Mouse (Mus musculus) hindbrain, embryonic 10.5 days (tissue): ENCODE data around the gene Actr6. TPM values are rescaled to one million over a fixed set of nuclear protein-coding genes. Genes with fewer than 3 reads are reported as not detected.
"Not testable (repeated sequence)": the region's sequence is repeated elsewhere in the genome, so short reads cannot be mapped to it uniquely, and the experiment has no call there.

ENCODE experiments used
- DNase-seq: peaks from one replicate; pipeline ENCODE4 v3.0.0-alpha.2; 2017; ENCODE audit warnings: low spot score
- H3K27ac ChIP-seq: fragments of 300-500 bp; sonication (generic); 2 replicates; pipeline ENCODE4 v1.5.1; 2016; ENCODE audit warnings: mild to moderate bottlenecking, moderate library complexity
- H3K27me3 ChIP-seq: fragments of 300-500 bp; sonication (generic); 2 replicates; pipeline ENCODE4 v1.6.1; 2016; ENCODE audit warnings: mild to moderate bottlenecking; ENCODE audit not compliant: poor library complexity, insufficient read depth, severe bottlenecking
- H3K36me3 ChIP-seq: fragments of 300-500 bp; sonication (generic); 2 replicates; pipeline ENCODE4 v1.6.1; 2016; ENCODE audit warnings: mild to moderate bottlenecking, moderate library complexity
- H3K4me1 ChIP-seq: fragments of 300-500 bp; sonication (generic); replicated peaks from 2 replicates; pipeline ENCODE4 v1.6.1; 2016; ENCODE audit warnings: mild to moderate bottlenecking
- H3K4me3 ChIP-seq: fragments of 300-500 bp; sonication (generic); 2 replicates; pipeline ENCODE4 v1.5.1; 2016; ENCODE audit warnings: mild to moderate bottlenecking, moderate library complexity
- H3K9me3 ChIP-seq: fragments of 300-500 bp; sonication (generic); 2 replicates; pipeline ENCODE4 v1.6.1; 2016; ENCODE audit warnings: mild to moderate bottlenecking, moderate library complexity
- WGBS: fragments of 180-500 bp; shearing (Covaris S2); methylation state at CpG from one replicate; pipeline ENCODE4 v1.1.7; 2016; 5-methylcytosine and 5-hydroxymethylcytosine counted together
- polyA plus RNA-seq: library from polyadenylated mRNA; unstranded; fragments of >200 nt; fragmentation: Nextera tagmentation; extraction: Ambion mirVana; gene quantifications from 2 replicates; pipeline ENCODE4 v1.2.1, GENCODE M21; 2016

Gene Actr6
- polyA plus RNA-seq, 1 experiment from 2014 or later, result 36.3 TPM

- Histone ChIP-seq H3K4me1 (no peaks in the 10 kb centered on the region), H3K4me3 (no peak overlapping the region), H3K27ac (no peak overlapping the region), H3K36me3 (peaks cover 74% of the 10 kb centered on the region), H3K27me3 (no peaks in the 10 kb centered on the region), H3K9me3 (no peaks in the 10 kb centered on the region)
- DNase-seq, result no peak
- 89% methylated on average over 14 of the region's 14 CpGs for WGBS
Measured at GRCm38 (mm10) chr10:89722247-89723195, 9.6 kb downstream of the Actr6 start.

- H3K4me3 ChIP-seq, result no peak overlapping the region
- DNase-seq, result no peak
- WGBS, result 96% methylated on average over 3 of the region's 3 CpGs
- H3K36me3 ChIP-seq, result peaks cover 68% of the 10 kb centered on the region
- H3K27ac ChIP-seq, result no peak overlapping the region
- no peaks in the 10 kb centered on the region for H3K9me3 ChIP-seq
- H3K4me1 ChIP-seq, result no peaks in the 10 kb centered on the region
- H3K27me3 ChIP-seq, result no peaks in the 10 kb centered on the region
Measured at GRCm38 (mm10) chr10:89720796-89721195, 11.3 kb downstream of the Actr6 start.

GRCm38 (mm10) chr10:89720252-89720651 is 11.8 kb downstream of the Actr6 start:
- Histone ChIP-seq H3K9me3 (no peaks in the 10 kb centered on the region), H3K36me3 (peaks cover 68% of the 10 kb centered on the region), H3K4me1 (no peaks in the 10 kb centered on the region), H3K4me3 (no peak overlapping the region), H3K27me3 (no peaks in the 10 kb centered on the region), H3K27ac (no peak overlapping the region)
- DNase-seq, result no peak

GRCm38 (mm10) chr10:89714910-89715309 is 17.2 kb downstream of the Actr6 start:
- 93% methylated on average over 10 of the region's 10 CpGs for WGBS
- H3K4me3 ChIP-seq, result no peak overlapping the region
- no peak overlapping the region for H3K27ac ChIP-seq
- no peaks in the 10 kb centered on the region for H3K9me3 ChIP-seq
- no peak for DNase-seq
- H3K36me3 ChIP-seq, result peaks cover 73% of the 10 kb centered on the region
- H3K4me1 ChIP-seq, result no peaks in the 10 kb centered on the region
- no peaks in the 10 kb centered on the region for H3K27me3 ChIP-seq

GRCm38 (mm10) chr10:89708720-89709119 is 23.4 kb downstream of the Actr6 start:
- H3K36me3 ChIP-seq, result peaks cover 31% of the 10 kb centered on the region
- WGBS, result 34% methylated on average over 10 of the region's 10 CpGs
- H3K4me1 ChIP-seq, result peaks cover 9% of the 10 kb centered on the region
- DNase-seq, result peak; percentile 15
- no peaks in the 10 kb centered on the region for H3K27me3 ChIP-seq
- no peaks in the 10 kb centered on the region for H3K9me3 ChIP-seq
- H3K4me3 ChIP-seq, result peak overlapping the region; percentile 21; the same call in 1 of the 2 replicates
- no peak overlapping the region for H3K27ac ChIP-seq

- Histone ChIP-seq H3K4me1 (peaks cover 9% of the 10 kb centered on the region), H3K4me3 (no peak overlapping the region), H3K9me3 (no peaks in the 10 kb centered on the region), H3K36me3 (peaks cover 17% of the 10 kb centered on the region), H3K27me3 (no peaks in the 10 kb centered on the region), H3K27ac (no peak overlapping the region)
- no peak for DNase-seq
- WGBS, result 81% methylated on average over 3 of the region's 3 CpGs
Measured at GRCm38 (mm10) chr10:89707397-89707796, 24.7 kb downstream of the Actr6 start.

- Histone ChIP-seq H3K36me3 (no peaks in the 10 kb centered on the region), H3K27ac (no peak overlapping the region), H3K4me3 (no peak overlapping the region), H3K9me3 (no peaks in the 10 kb centered on the region), H3K4me1 (no peaks in the 10 kb centered on the region), H3K27me3 (no peaks in the 10 kb centered on the region)
- WGBS, result 46% methylated on average over 5 of the region's 5 CpGs
- no peak for DNase-seq
Measured at GRCm38 (mm10) chr10:89703042-89703441, 29.1 kb downstream of the Actr6 start.

- H3K9me3 ChIP-seq, result no peaks in the 10 kb centered on the region
- no peaks in the 10 kb centered on the region for H3K36me3 ChIP-seq
- no peak for DNase-seq
- no peaks in the 10 kb centered on the region for H3K4me1 ChIP-seq
- H3K27ac ChIP-seq, result no peak overlapping the region
- no peaks in the 10 kb centered on the region for H3K27me3 ChIP-seq
- no peak overlapping the region for H3K4me3 ChIP-seq
- 90% methylated on average over 3 of the region's 3 CpGs for WGBS
Measured at GRCm38 (mm10) chr10:89697956-89698355, 34.1 kb downstream of the Actr6 start.

- not testable (repeated sequence) for H3K4me3 ChIP-seq, H3K4me1 ChIP-seq, DNase-seq, H3K36me3 ChIP-seq, H3K9me3 ChIP-seq, H3K27me3 ChIP-seq, H3K27ac ChIP-seq
- WGBS, result 72% methylated on average over 2 of the region's 2 CpGs
Measured at GRCm38 (mm10) chr10:89696270-89696669, 35.8 kb downstream of the Actr6 start.

GRCm38 (mm10) chr10:89695194-89695911 is 36.7 kb downstream of the Actr6 start:
- no peak for DNase-seq

GRCm38 (mm10) chr10:89690021-89690420 is 42.1 kb downstream of the Actr6 start:
- H3K4me1 ChIP-seq, result peaks cover 15% of the 10 kb centered on the region
- H3K36me3 ChIP-seq, result no peaks in the 10 kb centered on the region
- no peak overlapping the region for H3K27ac ChIP-seq
- 69% methylated on average over 8 of the region's 8 CpGs for WGBS
- DNase-seq, result no peak
- no peaks in the 10 kb centered on the region for H3K9me3 ChIP-seq
- H3K4me3 ChIP-seq, result no peak overlapping the region
- no peaks in the 10 kb centered on the region for H3K27me3 ChIP-seq

More at GRCm38 (mm10) chr10:89695194-89695911, 36.7 kb downstream of the Actr6 start:
- WGBS, result 87% methylated on average over 20 of the region's 20 CpGs
- Histone ChIP-seq H3K36me3 (no peaks in the 10 kb centered on the region), H3K9me3 (no peaks in the 10 kb centered on the region), H3K4me3 (no peak overlapping the region), H3K4me1 (no peaks in the 10 kb centered on the region), H3K27me3 (no peaks in the 10 kb centered on the region), H3K27ac (no peak overlapping the region)

GRCm38 (mm10) chr10:89687455-89687854 is 44.6 kb downstream of the Actr6 start:
- WGBS, result 81% methylated on average over 2 of the region's 2 CpGs
- DNase-seq, result no peak
- no peak overlapping the region for H3K4me3 ChIP-seq
- peaks cover 17% of the 10 kb centered on the region for H3K4me1 ChIP-seq
- no peaks in the 10 kb centered on the region for H3K9me3 ChIP-seq
- H3K27ac ChIP-seq, result no peak overlapping the region
- H3K27me3 ChIP-seq, result no peaks in the 10 kb centered on the region
- H3K36me3 ChIP-seq, result peaks cover 9% of the 10 kb centered on the region; the same call in 1 of the 2 replicates
